In genomic region chr5:98951566-98951965, GRCm38 (mm10) we compare ENCODE assay signal across 28 mouse cellular contexts.
"Had no signal": no experiment of that assay in that cellular context is flagged by ENCODE, and none has a peak within 500 bp of the region (broad histone marks: within the 10 kb centered on the region; RNA-seq: fewer than 3 reads in every experiment).

No protein-coding gene starts in this region.

- H3K36me3 ChIP-seq: heart, embryonic 10.5 days; heart, embryonic 12.5 days; hindbrain, embryonic 10.5 days; hindbrain, embryonic 12.5 days; kidney, embryonic 15.5 days; limb, embryonic 13.5 days; limb, embryonic 15.5 days; liver, embryonic 13.5 days; liver, embryonic 15.5 days had no signal

- H3K9me3 ChIP-seq: heart, embryonic 10.5 days; heart, embryonic 12.5 days; hindbrain, embryonic 10.5 days; hindbrain, embryonic 12.5 days; kidney, embryonic 15.5 days; limb, embryonic 13.5 days; limb, embryonic 15.5 days; liver, embryonic 13.5 days; liver, embryonic 15.5 days had no signal

- ATAC-seq: hindbrain, embryonic 16.5 days; inflammation-experienced regulatory T-cells, adult 6 months had no signal

- H3K27ac ChIP-seq: gastrocnemius, adult 2 months; heart, embryonic 10.5 days; hindbrain, embryonic 10.5 days; hindbrain, embryonic 12.5 days; hindbrain, embryonic 14.5 days; kidney, embryonic 15.5 days; kidney, postnatal 0 days; limb, embryonic 13.5 days; limb, embryonic 15.5 days; liver, embryonic 13.5 days; liver, embryonic 15.5 days had no signal

- H3K4me3 ChIP-seq: gastrocnemius, adult 2 months; heart, embryonic 10.5 days; heart, embryonic 12.5 days; hindbrain, embryonic 10.5 days; hindbrain, embryonic 12.5 days; kidney, embryonic 15.5 days; limb, embryonic 13.5 days; limb, embryonic 15.5 days; liver, embryonic 13.5 days; liver, embryonic 15.5 days had no signal

- H3K27me3 ChIP-seq: heart, embryonic 12.5 days; hindbrain, embryonic 12.5 days; kidney, embryonic 15.5 days; limb, embryonic 13.5 days; limb, embryonic 15.5 days; liver, embryonic 13.5 days; liver, embryonic 15.5 days had no signal

- H3K4me1 ChIP-seq: heart, embryonic 10.5 days; heart, embryonic 12.5 days; hindbrain, embryonic 12.5 days; limb, embryonic 15.5 days; liver, embryonic 13.5 days; liver, embryonic 15.5 days had no signal

- H3K9ac ChIP-seq: heart, embryonic 12.5 days; hindbrain, embryonic 12.5 days; hindbrain, embryonic 14.5 days; kidney, embryonic 15.5 days; limb, embryonic 13.5 days; limb, embryonic 15.5 days; liver, embryonic 13.5 days; liver, embryonic 15.5 days had no signal

- DNase-seq: gastrocnemius, adult 2 months; gastrocnemius, postnatal 10 days; gastrocnemius, postnatal 25 days; heart, adult 18-20 months; heart, postnatal 10 days; heart, postnatal 4 days; kidney, adult 11 months; kidney, adult 2 months; kidney, adult 9 months; kidney, postnatal 14 days; kidney, postnatal 36 days; layer of hippocampus, adult 9-11 months; layer of hippocampus, postnatal 36 days; left cerebral cortex, postnatal 4 days; liver, embryonic 13.5 days had no signal

- H3K4me2 ChIP-seq: heart, embryonic 12.5 days; hindbrain, embryonic 12.5 days; hindbrain, embryonic 14.5 days; kidney, embryonic 15.5 days; limb, embryonic 13.5 days; limb, embryonic 15.5 days; liver, embryonic 11.5 days; liver, embryonic 13.5 days; liver, embryonic 15.5 days had no signal
